Mouse (Mus musculus) megakaryocyte progenitor cell, adult 5-6 weeks (primary cell): ENCODE measurements around the gene F7. TPM values are rescaled to one million over a fixed set of nuclear protein-coding genes. Genes with fewer than 3 reads are reported as not detected.
A peak's percentile ranks its signal among the peaks of the same experiment; 100 is the strongest.
"Not testable (repeated sequence)": the region's sequence is repeated elsewhere in the genome, so short reads cannot be mapped to it uniquely, and the experiment has no call there.

ENCODE experiments used
- ATAC-seq: replicated peaks from 2 replicates; pipeline ENCODE4 v1.8.0; 2016; ENCODE audit warnings: mild to moderate bottlenecking, moderate TSS enrichment, inconsistent platforms; ENCODE audit not compliant: poor library complexity
- total RNA-seq, 2 experiments: library from RNA; stranded (forward) in 1 of 2; stranded (reverse) in 1 of 2; fragments of 157-497, 149-512 nt in 1 of 2; fragments of 200-1000 nt in 1 of 2; gene quantifications; 2 replicates each; pipeline versions ENCODE4 v1.2.3 to v1.2.4; 2015 to 2017

Gene F7
- total RNA-seq, 2 experiments from 2014 or later = 0.72 to 0.79 TPM

GRCm38 (mm10) chr8:13027615-13028014 is 1.8 kb downstream of the F7 start:
- peak; percentile 74 for ATAC-seq

GRCm38 (mm10) chr8:13028482-13028881 is 2.6 kb downstream of the F7 start:
- peak; percentile 72 for ATAC-seq

- peak; percentile 50 for ATAC-seq
These were observed 10.5 kb downstream of the F7 start for GRCm38 (mm10) chr8:13036346-13036812.

- peak; percentile 72 for ATAC-seq
These were observed 11.2 kb downstream of the F7 start, which contains the start of gene F10 for GRCm38 (mm10) chr8:13037015-13037414. F10 (plus strand) TSS chr8:13037308.

GRCm38 (mm10) chr8:13037569-13037968 is 11.7 kb downstream of the F7 start:
- no peak for ATAC-seq

GRCm38 (mm10) chr8:13039054-13039453 is 13.2 kb downstream of the F7 start:
- peak; percentile 64 for ATAC-seq

GRCm38 (mm10) chr8:13041459-13041858 is 15.6 kb downstream of the F7 start:
- no peak for ATAC-seq

GRCm38 (mm10) chr8:13047652-13048051 is 21.8 kb downstream of the F7 start:
- ATAC-seq = no peak

- ATAC-seq = no peak
These were observed 24.7 kb downstream of the F7 start for GRCm38 (mm10) chr8:13050550-13050949.

- ATAC-seq = no peak
These were observed 31.5 kb downstream of the F7 start for GRCm38 (mm10) chr8:13057351-13057750.

GRCm38 (mm10) chr8:13060441-13061150 is 34.8 kb downstream of the F7 start, which contains the start of gene Proz:
Proz (plus strand) TSS chr8:13060914.
- ATAC-seq = no peak

- ATAC-seq = no peak
These were observed 37.3 kb downstream of the F7 start for GRCm38 (mm10) chr8:13063112-13063511.

GRCm38 (mm10) chr8:13073255-13073654 is 47.4 kb downstream of the F7 start:
- no peak for ATAC-seq

- peak; percentile 89 for ATAC-seq
These were observed 49.2 kb downstream of the F7 start for GRCm38 (mm10) chr8:13075044-13075443.

GRCm38 (mm10) chr8:13075579-13075978 is 49.7 kb downstream of the F7 start:
- not testable (repeated sequence) for ATAC-seq

- ATAC-seq = no peak
These were observed 51.7 kb downstream of the F7 start for GRCm38 (mm10) chr8:13077542-13077941.

Other genes starting within 250 kb of the F7 start
- 7.6 and 8.8 TPM in 2 replicates for gene Mcf2l, start 152.2 kb upstream of the F7 start, total RNA-seq (2015)
- 19.9 and 20.2 TPM in 2 replicates for gene Mcf2l, start 152.2 kb upstream of the F7 start, total RNA-seq (2017)
- gene F10, start 11.3 kb downstream of the F7 start, total RNA-seq (2015) = 8.3 and 17.8 TPM in 2 replicates
- 21.9 and 28.2 TPM in 2 replicates for gene F10, start 11.3 kb downstream of the F7 start, total RNA-seq (2017)
- not detected in 2 replicates for gene Proz, start 34.9 kb downstream of the F7 start, total RNA-seq (2015)
- gene Proz, start 34.9 kb downstream of the F7 start, total RNA-seq (2017) = 0.04 TPM in 1 of 2 replicates, not detected in the other
- 18.5 and 20.6 TPM in 2 replicates for gene Pcid2, start 79.4 kb downstream of the F7 start, total RNA-seq (2015)
- gene Pcid2, start 79.4 kb downstream of the F7 start, total RNA-seq (2017) = 16.5 and 17.1 TPM in 2 replicates
- gene Cul4a, start 79.6 kb downstream of the F7 start, total RNA-seq (2015) = 84.2 and 89.0 TPM in 2 replicates
- gene Cul4a, start 79.6 kb downstream of the F7 start, total RNA-seq (2017) = 78.0 and 102 TPM in 2 replicates
- gene Lamp1, start 133.1 kb downstream of the F7 start, total RNA-seq (2015) = 209 and 240 TPM in 2 replicates
- 259 and 273 TPM in 2 replicates for gene Lamp1, start 133.1 kb downstream of the F7 start, total RNA-seq (2017)
- gene Grtp1, start 174.6 kb downstream of the F7 start, total RNA-seq (2015) = 0.71 and 1.0 TPM in 2 replicates
- 0.08 and 0.37 TPM in 2 replicates for gene Grtp1, start 174.6 kb downstream of the F7 start, total RNA-seq (2017)
- gene Adprhl1, start 228.1 kb downstream of the F7 start, total RNA-seq (2015) = not detected in 2 replicates
- not detected in 2 replicates for gene Adprhl1, start 228.1 kb downstream of the F7 start, total RNA-seq (2017)